Mouse (Mus musculus): Measurements from ENCODE around the gene Scn9a.

Scn9a gene

DNA sequence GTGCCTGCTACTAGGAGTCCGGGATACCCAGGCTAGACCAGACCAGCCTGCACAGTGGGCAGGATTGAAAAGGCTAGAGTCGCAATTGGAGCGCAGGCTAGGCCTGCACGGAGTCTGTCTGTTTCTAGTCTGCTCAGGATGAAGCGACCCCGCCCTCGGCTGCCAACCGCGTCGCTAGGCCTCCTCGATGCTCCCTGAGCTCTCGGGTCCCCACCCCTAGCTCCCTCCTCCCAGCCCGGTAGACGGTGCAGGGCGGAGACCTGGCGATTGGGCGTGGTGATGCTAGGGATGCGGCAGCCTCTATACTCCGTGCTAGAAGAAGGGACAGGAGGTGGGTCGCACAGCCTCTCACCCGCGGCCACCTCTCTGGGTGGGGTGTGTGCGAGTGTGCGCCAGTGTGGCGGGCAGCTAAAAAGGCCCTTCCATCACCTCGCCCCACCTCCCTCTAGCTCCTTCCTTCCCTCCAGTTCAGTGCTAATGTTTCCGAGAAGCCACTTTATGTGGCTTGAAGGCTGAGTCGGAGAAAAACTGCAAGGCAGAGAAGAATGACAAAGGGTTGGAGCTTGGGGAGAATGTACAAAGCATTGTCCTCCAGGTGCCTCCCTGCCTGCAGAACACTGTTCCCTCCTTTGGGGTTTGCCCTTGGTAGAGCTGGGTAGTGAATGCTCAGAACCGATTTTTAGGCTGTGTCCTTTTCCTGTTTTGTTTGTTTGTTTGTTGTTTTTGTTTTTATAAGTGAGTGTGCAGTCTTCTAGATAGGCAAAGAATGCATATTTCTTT lies at the start of gene Scn9a:
Gene Scn9a, minus strand, starts transcription at position 383 of the 780 bp plus-strand sequence.
- DNase-seq (ENCODE audit: low spot score) = no peak

DNA sequence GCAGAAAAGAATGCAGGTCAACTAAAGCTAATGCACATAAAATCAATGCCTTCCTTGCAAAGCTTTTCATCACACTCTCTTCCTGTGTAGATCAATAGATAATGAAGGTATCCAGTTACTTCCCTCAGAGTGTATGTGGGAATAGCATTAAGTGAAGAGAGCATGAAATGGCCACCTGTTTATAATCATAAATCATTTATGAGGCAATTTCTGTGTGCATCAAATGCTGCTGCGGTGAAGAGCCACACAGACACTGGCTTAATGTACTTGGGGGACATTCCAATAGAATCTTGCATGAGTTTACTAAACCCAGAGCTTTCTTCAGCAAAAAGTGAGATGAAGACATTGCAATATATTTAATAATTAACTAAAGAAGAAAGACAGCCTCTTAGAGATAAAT lies 27.2 kb upstream of the Scn9a start:
- DNase-seq (ENCODE audit: low spot score) = no peak

DNA sequence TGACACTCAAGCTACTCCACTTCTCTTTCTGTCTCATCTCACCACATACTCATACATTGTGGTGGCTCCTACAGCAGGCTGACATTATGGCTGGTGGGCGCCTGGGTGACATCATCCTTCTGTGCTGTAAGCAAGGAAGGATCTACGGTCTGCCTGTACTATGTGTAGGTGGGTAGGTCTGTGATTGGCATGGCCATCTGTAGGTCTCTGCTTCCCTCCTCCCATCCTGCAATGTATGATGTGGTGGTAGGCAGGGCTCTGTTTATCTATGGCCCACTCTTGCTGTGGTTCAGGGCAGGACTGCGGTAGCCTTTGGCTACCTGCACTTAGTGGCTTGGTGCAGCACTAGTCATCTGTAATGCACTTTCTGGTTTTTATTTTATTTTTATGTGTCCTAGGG lies 21.7 kb upstream of the Scn9a start:
- no peak for DNase-seq (ENCODE audit: low spot score)

DNA sequence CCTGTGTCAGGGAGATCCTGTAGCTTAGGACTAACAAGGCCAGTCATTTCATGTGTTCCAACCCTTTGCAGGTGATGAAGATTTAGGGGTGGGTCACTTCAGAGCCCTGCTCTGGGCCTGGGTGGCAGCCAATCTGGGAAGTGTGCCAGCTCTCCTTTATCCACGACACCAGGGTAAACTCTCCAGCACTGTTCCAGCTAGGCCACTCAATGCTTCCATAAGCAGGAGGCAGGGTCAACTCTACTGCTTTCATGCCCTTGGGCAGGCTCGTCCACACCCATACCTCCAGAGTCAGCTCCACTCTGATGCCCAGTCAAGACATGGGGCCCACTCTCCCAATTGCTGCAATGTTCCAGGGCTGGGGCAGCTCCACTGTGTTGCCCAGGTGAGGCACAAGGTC lies 20.7 kb upstream of the Scn9a start:
- no peak for DNase-seq (ENCODE audit: low spot score)

DNA sequence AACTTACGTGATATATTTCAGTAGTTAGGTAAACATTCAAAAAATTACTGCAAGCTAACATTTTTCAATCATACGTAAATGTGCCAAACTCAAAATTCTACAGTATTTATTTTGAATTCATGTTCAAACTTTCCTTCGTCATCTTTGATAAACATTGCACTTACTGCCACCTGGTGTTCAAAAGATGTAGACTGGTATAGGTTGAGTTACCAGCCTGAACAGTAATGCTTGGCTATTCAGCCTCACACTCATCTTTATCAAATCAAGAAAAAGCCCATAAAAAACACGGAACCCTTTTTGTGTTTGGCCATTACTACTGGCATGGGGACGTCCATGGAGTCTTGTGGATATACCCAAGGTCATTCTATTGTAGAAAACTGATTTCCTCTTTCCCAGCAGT lies 9.6 kb upstream of the Scn9a start:
- DNase-seq (ENCODE audit: low spot score) = no peak

DNA sequence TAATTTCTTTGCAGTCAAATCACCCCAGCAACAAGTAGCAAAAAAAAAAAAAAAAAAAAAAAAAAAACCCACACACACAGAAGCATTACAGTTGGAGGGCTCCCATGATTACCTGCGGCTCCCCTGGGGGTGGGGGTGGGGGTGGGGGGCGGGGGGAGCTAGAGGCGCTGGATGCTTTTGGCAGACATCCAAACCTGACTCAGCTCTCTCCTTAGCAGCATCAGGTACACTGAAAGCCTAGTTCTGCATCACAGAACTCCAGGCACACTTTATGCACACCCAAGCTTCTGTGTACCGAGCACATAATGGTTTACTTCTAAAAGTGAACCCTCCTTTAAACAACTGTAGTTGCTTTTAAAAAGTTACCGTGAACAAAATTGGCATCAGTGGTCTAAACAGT lies 2.0 kb downstream of the Scn9a start:
- no peak for DNase-seq (ENCODE audit: low spot score)

DNA sequence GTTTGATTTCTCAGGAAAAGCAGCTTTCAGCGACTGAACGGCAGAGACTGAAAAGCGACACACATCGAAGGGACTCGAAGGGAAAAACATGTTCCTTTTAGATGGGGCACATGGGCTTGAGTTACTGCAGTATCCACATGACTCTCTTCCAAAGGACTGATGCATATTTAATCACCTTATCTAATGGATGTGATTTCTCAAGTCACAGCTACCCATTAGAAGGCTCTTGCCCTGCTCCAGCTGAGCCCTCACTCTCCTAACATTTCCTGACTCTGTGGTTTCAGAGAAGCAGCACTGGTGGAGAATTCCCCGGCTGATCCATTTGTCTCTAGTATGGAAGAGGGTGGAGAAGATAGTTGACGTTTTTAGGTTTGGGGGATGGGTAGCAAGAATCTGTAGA lies 23.7 kb downstream of the Scn9a start:
- DNase-seq (ENCODE audit: low spot score) = no peak

DNA sequence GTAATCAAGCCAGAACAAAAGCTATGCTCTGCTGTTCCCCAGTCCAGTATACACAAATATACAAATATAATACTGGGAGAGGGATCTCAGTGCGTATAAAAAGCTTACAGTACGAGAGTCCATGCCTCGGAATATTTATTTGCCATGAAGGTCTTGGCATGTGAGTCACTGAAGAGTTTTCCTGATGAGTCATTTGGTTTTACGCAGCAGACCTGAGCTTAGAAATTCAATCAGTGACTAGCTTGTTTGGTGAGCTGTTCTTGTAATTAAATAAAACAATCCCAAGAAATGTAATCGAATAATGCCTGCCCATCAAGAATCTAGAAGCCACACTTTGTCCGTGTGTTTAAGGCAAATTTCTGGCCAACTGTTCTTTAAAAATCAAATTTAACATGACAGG lies 37.4 kb downstream of the Scn9a start:
- DNase-seq (ENCODE audit: low spot score) = no peak

DNA sequence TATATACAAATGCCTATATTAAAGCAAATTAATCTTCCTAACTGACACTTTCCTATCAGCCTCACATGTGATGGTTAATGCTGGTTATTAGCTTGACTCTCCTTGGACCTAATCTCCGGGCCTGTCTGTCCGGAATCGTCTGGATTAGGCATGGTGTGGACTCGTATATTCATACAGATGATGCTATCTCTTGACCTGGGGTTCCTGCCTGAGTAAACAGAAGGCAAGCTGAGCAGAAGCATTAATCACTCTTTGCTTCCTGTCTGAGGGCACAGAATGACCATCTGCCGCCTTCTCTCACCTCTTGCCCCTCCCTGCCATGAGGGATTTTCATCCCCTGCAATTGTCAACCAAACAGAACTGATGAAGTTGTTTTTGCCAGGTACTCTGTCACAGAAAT lies 38.6 kb downstream of the Scn9a start:
- no peak for DNase-seq (ENCODE audit: low spot score)

DNA sequence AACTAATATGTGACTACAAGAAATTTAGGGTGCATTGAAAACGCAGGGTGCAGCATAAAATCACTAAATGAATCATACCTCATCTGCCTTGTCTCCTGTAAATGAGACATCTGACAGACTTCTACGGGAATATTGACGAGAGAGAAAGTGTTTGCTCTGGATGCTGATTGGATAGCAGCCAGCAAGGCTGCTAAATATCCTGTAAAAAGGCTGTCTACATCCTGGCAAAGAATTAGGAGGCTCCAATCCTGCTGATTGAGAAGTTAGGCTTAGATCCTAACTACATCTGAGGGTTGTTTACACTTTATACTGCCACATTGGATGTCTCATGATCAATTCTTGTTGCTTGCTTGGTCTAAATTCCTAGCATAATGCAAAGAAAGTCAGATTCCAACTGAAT lies 44.6 kb downstream of the Scn9a start:
- no peak for DNase-seq (ENCODE audit: low spot score)

DNA sequence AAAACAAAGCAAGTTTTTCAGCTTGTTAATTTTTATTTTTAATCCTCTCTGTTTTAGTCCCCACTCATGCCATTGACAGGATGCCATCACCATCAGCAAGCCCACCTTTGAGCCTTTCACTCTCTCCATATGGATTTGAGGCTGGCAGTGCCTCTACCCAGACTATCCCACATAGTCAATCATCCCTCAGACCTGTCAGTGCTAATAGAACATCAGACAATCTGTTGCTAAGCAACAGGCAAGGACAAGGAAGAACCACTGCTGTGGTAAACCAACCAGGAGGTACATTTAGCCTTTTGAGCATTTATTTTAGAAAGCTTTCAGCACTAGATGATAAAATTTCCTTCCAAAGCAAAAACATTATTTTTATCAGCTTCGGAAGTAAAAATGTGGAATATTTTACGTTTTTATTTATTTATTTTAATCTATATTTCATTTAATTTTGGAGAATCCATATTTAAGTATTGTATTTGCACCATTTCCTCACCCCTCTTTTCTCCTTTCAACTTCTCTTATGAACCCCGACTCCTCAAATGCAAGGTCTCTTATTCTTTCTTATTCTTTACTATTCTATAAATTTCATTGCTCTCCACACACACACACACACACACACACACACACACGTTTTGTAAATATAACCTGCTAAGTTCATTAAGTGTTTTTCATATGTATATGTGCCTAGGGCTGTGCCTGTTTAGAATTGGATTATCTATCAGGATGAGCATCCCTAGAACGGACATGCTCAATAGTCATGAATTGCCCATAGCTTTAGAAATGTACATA lies 54.5 kb downstream of the Scn9a start:
- no peak for DNase-seq (ENCODE audit: low spot score)

DNA sequence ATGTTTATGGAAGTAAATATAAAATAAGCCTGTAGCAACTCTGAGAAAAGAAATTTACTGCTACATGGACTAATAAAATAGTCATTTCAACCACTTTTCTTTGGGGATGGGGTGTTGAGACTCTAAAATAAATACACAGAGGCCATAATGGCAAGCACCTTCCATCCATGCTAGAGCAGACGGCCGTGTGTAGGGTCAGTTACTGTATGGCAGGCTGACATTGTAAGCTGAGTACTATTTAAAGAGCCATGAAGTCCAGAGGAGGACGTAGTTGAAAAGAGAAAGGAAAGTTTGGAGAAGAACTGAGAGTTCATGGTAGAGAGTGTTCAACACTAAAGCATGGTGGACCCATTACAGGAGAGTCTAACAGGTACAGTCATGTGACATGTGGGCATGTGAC lies 86.5 kb downstream of the Scn9a start:
- no peak for DNase-seq (ENCODE audit: low spot score)

DNA sequence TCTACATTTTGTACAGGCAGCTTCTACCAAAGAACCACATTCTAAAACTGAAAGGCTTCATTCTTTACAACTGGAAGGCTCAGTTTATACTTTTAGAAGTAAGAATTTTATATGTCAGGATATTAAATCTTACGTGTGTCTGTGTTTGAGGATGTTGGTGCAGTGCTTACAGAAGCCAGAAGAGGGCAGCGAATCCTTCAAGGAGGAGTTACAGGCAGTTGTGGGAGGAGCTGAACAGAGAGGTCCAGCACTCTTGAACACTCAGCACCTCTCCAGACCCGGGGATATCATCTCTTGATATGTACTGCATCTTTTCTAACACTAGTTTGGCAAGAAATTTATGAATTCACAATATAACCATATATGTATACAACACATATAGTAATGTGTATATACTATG lies 114.8 kb downstream of the Scn9a start:
- no peak for DNase-seq (ENCODE audit: low spot score)

DNA sequence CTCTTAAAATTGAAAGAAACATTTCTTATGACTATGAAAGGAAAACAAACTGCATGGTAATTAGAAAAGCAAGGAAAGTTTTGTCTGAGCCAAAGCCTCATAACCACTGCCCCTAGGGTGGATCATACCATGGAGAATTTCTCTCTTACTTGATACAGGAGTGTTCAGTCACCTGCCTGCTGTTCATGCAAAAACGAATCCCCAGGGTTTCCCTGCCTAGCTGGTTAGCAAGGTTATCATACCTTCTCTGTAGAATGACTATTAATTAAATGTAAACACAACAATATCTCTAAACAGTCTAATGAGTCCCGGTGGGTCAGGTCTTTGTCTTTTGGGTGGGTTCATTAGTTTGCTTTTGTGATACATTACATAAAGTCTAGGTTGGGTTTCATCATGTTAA lies 123.3 kb downstream of the Scn9a start:
- DNase-seq (ENCODE audit: low spot score) = no peak

DNA sequence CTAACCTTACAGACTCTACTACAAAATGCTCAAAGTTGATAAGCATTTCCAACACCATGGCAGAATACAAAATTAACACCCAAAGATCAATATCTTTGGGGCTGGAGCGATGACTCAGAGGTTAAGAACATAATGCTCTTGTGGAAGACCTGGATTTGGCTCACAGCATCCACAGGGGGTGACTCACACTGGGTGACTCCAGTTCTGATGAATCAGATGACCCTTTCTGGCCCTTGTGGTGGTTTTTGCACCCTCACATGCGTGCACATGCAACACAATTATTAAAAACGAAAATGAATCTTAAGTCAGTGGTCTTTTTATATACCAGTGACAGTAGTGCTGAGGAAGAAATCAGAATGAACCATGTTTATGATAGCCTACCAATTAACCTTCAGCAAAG lies 126.7 kb downstream of the Scn9a start:
- DNase-seq (ENCODE audit: low spot score) = no peak

DNA sequence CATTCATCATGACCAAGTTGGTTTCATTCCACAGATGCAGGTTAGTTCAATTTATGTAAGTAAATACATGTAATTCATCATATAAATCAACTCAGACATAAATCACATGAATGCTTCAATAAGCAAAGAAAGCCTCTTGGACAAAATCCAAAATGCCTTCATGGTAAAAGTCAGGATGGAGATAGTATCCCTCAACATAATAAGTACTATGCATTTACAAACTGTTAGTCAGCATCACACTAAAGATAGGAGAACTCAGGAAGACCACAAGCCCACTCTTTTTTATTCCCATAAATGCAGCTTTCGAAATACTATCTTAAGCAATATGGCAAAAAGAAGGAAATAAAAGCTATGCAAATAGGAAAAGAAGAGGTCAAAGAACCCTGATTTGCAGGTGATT lies 127.1 kb downstream of the Scn9a start:
- DNase-seq (ENCODE audit: low spot score) = no peak

DNA sequence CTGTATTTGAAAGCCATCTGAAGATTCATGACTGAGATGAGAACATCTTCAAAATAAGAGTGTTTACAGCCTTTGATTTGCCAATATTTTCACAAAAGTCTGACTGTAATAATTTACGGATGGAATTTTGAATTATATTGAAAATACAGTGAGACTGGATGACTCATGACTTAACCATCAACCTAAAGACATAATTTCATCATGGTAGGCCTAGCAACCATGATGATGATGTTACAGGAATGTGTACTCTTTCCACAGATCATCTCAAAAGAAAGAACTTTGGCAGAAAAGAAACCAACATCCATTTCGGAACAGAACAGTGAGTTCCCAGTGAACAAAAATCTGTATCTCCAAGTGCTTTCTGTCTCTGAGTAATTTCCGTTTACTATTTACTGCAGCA lies 132.6 kb downstream of the Scn9a start:
- no peak for DNase-seq (ENCODE audit: low spot score)

DNA sequence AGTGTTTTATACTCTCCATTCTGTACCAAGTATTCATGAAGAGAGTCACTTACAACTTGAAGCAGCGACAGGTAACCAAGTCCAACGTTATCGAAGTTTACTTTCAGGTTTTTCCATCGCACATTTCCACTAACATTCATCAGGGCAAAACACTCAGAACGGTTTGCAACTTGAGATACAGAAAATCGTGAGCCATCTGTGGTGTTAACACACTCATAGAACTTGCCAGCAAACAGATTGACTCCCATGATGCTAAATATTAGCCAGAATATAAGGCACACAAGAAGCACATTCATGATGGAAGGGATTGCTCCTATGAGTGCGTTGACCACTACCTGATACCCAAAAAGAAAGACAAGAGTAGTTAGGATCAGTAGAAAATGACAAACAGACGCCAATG lies 140.2 kb downstream of the Scn9a start:
- DNase-seq (ENCODE audit: low spot score) = no peak

DNA sequence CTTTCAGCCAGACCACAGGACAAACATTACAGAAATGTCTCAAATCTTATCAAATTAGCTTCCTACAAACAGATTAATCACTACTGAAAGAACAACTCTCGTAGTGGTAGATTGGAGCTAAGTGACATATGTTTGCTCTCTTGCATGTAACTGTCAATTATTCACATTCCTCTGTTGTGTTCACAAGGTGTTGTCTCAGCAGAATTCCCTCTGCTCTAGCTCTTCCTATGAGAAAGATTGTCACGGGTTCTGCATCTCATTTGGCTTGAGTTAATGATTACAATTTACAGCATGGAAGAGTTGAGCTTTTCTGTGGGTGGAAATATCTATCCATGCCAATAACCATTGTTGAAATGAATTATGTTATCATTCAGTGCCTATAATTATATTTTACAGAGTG lies 156.4 kb downstream of the Scn9a start:
- no peak for DNase-seq (ENCODE audit: low spot score)

DNA sequence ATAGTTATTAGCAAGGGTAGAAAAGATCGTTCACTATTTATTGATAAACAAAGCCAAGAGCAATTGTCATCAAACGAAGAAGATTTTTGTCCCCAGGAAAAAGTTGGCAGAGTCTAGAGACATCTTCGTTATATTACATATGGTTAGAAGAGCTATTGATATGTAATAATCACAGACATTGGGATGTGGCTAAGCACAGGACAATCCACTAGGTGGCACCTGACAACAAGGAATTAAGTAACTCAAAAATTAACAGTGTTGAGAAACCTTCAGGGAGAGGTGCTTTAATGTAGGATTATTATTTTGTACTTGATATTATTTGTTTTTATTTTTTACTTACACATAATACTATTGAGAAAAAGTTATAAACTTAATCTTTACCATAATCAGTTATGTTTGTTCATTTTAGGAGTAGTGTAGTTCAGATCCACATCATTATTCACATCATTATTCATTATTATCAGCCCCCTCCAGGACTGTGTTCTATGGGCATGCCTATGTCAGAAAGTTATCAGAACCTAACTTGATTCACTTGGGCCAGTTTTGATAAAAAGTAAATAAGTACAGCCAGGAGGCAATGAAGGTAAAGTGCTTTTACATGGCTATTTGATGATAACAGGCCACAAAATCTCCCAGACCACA lies 161.5 kb downstream of the Scn9a start:
- DNase-seq (ENCODE audit: low spot score) = no peak

DNA sequence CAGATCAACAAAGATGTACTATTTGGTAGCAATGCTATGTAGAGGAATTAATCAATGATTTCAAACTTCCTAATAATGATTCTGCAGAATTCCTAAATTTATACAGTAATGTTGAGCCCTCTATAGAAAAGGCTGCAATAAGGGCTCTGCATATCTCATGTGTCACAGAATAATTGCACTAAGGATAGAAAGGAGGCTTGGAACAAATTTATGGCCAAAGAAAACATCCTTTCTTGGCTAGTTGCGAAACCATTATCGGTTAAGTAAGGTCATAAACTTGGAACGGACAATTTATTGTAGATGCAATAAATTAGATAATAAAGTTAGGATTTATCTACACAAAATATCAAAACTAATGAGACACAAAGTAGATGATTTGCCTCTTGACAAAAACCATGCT lies 169.3 kb downstream of the Scn9a start:
- no peak for DNase-seq (ENCODE audit: low spot score)

DNA sequence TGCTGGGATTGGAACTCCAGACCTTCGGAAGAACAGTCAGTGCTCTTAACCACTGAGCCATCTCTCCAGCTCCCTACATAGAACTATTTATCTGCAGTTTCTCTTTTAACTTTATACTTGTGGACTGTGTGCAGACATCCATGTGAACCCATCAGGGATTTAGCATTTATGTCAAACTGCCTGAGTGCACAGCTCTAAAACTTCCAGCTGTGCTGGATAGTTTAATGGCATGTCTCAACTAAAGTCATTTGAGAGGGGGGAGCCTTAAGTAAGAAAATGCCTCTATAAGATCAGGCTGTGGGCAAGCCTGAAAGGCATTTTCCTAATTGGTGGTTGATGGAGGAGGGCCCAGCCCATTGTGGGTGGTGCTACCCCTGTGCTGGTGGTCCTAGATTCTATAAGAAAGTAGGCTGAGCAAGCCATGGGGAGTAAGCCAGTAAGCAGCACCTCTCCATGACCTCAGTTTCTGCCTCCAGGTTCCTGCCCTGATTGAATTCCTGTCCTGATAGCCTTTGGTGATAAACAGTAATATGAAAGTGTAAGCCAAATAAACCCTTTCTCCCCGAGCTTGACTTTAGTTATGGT lies 169.8 kb downstream of the Scn9a start:
- DNase-seq (ENCODE audit: low spot score) = no peak

DNA sequence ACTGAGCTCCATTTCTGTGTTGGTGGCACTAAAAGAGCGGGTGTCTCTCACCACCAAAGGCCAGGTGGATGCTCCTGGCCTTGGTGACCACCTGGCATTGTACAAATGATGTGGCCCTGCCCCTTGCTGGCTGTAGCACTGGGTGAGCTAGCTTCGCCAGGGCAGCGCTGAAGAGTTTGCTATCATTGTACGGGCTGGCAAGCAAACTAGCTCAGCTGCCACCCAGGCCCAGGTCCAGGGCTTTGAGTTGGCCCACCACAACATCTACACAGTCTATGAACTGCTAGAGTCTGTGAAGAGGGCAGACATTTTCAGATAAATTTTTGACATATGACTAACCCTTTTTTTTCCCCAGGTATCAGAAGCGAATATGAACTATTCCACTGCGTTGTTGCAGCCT lies 170.8 kb downstream of the Scn9a start:
- no peak for DNase-seq (ENCODE audit: low spot score)
